Mouse (Mus musculus): ENCODE data around the gene Gm13283.
"Not testable (repeated sequence)": the region's sequence is repeated elsewhere in the genome, so short reads cannot be mapped to it uniquely, and the experiment has no call there.

Gene Gm13283

DNA sequence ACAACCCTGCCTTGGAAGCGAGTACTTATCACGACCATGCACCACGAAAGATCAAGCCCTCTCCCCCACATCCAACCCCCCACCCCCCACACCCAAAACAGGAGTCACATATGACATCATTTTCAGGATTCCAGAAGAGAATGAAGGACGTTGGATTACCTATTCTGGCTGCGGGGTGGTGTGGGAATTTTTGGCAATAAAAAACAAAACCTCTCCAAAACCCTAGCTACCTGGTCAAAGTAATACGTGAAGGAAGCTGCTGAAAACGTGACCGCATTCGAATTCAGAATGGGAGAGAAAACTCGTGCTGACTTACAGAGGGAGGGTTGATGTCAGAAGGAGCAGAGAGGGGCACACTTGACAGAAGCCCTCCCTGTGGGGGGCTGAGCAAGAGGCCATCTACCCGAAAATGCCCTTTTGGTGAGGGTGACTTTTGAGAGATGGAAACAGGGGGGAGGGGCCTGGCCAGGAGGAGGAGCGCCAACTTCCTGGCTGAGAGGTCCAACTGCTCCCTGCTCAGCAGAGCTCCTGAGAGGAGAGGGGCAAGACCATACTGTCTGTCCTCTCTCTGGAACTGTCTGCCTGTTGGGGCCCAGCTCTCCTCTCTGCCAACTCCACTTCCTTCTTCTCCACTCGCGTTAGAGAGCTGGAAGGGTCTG is at the start of gene Gm13283:
TSS of gene Gm13283 (plus strand) at position 510 of the 659 bp plus-strand sequence.
- peak; percentile 52 for DNase-seq

DNA sequence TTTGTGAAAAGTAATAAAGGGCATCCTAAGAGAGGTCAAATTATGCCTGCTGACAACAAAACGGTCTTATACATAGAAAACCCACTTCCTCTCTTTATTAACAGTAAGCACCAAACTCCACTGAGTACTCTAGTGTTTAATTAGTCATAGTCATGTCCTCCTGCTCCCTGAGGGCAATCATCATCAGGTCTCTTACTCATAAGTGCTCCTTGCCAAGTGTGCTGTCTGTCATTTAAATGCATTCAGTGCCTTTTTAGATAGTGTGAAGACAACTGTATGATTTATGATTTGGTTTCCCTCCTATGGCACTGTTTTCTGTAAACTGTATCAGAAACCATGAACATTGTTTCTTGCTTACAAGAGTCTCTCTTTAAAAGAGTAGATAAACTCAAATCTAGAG is 45.6 kb upstream of the Gm13283 start:
- DNase-seq = no peak

DNA sequence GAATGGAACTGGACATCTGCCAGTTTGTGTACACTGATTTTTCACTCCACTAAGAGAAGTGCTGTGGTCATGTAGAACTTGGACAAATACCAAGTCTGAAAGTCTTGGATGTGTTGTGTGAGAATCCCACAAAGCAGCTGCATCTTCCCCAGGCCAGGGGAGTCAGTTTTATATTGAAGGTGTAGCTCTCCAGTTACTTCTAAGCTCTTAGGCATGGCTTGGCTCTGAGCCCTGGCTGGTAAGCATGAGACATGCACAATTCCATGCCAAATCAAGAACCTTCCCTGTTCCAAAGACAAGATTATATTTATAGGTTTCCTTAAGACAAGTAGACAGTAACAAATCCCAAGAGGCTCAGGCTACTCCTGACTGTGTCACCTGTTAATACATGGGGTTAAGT is 44.9 kb upstream of the Gm13283 start:
- no peak for DNase-seq

DNA sequence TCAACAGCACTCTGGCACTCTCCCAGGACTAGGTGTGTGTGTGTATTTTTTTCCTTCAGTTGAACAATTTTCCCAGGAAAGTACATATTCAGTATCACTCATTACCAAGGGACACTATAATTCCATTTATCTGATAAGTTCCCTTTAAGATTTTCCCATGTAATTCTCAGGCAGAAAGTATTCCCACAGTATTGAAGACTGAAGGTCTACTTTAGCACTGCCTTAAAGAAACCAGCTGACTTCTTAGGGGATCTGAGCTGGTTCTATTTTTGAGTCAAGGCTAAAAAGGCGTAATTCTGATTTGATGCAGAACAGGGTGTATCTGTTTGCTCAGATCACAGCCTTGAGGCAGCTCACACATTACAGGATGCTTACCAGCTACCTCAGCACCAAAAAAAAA is 41.2 kb upstream of the Gm13283 start:
- DNase-seq = no peak

DNA sequence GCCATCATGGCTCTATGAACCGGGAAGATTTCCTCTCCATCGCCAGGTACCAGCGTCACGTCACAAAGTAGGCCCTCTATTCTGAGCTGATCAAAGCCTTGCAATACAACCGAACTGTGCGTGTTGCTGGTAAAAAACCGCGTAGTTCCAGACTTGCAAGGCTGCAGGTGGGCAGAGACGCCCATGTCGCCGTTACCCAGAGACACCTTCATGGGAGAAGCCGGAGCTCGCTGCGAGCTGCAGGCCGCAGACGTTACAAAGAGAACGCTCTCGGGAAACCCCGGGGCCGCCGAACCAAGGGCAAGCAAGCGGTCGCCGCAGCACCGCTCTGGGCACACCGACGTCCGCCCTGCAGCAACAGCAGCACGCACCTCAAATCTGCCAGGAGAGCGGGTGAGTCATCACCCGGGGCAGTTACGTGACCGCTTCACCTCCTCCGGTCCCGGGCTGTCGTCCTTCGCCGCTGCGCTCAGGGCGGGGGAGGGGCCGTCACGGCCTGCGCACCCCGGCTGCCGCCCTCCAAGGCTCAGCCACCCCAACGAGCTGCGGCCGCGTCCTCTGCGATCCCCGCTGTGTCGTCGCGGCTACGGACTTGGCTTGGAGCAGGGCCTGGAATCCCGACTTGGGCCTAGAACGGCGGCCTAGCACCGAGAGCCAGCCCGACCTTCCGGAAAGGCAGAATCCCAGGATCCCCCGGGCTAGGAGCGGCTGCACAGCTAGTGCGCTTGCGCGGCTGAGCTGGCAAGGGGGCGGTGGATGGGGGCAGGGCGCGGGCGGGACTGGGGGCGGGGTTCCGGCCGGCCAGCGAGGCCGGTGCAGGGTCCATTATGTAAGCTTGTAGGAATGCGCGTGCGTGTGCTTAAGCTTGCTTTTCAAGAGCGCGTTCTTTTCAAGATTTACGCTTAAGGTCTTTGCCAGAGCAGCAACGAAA is 37.9 kb upstream of the Gm13283 start, which contains the start of the genes Gm26566 and Klhl9:
TSS of gene Gm26566 (plus strand) at position 15 of the 931 bp plus-strand sequence.
TSS of gene Klhl9 (minus strand) at position 675 of the 931 bp plus-strand sequence.
- DNase-seq = peak; percentile 96

DNA sequence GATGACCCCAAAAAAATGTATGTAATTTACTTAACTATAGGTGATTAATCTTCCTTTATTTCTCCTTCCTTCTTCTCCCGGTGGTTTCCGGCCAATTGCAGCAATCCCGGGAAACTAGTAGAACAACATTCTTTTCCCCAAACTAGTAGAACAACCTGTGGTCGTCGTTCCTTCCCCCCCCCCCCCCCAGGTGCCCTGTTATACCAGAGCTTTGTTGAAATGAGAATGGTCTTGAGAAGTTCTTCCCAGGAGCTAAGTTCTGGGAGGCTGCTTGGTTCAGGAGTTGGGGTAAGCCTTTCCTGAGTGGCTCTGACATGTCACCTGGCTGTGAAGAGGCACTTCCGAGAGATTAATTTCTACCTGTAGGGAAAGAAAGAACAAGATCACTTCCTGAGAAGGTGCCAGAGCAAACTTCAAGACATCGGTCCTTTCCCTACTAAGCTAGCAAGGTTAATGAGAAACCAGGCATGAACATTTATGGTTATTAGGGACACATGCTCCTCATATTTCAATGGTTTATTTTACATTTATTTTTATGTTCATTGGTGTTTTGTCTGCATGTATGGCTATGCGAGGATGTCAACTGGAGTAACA is 36.3 kb upstream of the Gm13283 start:
- DNase-seq = no peak

DNA sequence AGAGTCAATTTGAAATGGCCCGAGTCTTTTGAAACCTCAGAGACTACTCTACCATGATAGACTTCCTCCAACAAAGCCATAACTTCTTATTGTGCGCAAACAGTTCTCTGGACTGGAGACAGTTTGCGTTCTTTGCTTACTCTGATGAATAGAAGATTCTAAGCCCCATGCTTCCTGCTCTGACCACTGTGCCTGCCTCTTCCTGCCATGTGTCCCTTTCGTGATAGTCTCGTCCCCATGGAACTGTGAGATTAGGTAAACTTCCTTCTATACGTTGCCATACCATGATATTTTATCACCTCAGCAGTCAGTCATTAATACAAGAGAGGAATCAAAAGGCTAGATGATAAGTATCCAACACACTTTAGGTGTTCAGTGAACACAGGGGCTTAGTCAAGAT is 33.2 kb upstream of the Gm13283 start:
- DNase-seq = no peak

DNA sequence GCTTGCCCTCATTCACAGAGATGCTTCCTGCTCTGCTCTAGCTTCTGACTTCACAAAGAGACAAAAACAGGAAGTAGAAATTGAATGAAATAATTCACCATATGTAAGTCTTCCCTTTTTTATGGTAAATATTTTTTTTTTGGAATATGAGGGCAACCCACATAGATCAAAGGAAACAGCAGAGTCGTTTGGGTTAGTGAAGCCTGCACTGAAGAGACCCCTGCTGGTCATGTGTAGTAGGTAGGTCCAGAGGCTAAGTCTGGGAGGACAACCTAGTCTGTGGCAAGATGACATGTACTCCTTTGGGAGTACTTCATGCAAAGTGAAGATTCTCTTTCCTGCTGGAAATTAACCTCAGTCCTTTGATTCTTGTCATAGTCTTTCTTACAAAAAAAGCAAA is 32.6 kb upstream of the Gm13283 start:
- peak; percentile 71 for DNase-seq

DNA sequence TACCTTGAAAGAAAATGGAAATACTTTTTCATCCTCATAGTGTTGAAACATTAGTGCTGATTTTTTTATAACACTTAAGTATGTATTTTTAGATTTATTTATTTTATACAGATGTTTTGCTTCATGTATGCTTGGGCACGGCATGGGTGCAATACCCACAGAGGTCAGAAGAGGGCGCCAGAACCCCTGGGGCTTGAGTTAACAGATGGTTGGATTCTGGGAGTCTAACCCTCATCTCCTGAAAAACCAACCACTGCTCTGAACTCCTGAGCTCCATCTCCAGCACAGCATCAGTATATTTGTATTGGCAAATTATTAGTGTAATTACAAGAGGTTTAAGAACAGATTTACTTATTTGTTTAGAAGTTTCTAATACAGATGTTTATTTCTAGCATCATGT is 21.4 kb upstream of the Gm13283 start:
- DNase-seq = peak; percentile 85

DNA sequence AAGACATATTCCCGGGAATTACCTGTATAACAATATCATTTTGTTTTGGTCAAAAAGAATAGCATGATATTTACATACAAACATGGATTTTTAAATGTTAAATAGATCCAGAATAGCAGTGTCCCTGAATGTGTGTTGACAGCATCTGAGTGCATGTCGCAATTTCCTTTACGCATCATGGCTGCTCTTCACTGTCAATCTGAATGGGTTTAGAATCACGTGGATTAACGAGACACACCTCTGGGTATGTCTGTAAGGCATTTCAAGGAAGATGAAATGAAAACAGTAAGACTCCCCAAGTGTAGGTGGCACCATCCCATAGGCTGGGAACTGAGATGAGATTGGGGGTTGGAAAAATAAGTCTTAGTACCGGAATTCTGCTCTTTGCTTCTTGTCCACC is 20.9 kb upstream of the Gm13283 start:
- no peak for DNase-seq

DNA sequence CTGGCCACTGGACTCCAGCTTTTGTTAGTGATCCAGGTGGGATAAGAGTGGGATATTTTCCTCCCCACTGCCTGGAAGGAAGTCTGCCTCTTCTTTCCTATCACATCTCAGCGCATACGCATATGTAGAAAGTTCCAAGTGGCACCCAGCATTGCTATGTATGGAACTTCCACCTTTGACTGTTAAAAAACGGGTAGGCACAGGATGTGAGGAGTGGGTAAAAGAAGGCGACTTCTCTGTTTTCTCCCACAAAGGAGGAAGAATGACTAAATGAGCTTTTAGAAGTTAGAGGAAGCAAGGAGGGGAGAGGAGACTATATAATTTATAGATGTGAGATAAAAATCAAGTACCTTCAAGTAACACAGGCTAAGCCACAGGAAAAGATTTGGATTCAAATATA is 18.5 kb upstream of the Gm13283 start:
- DNase-seq = no peak

DNA sequence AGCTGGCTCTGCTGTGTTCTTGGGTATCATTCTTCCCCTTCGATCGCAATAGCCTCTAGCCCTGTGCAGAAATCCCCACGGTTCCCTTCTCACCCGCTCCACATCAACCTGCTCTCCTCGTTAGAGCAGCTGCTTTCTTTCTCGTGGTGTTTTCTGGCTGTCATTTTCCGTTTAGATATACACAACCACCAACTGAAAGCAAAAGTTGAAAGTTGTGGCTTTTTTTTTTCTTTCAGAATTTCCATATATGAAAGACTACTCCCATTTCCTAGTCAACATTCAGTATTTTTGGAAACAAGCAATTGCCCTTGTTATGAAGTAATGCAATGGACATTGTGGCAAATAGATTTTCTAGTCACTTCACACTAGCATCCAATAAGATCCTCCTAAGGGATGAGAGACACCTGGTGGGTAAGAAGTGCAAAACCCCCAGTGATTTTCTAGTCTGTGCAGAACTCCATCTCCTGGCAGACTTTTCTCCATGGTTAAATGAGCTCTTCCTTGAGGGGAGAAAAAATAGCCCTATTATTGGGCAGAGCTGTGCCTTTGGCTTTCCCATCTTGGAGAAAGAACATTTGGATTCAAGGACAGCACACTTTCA is 17.0 kb upstream of the Gm13283 start:
- no peak for DNase-seq

DNA sequence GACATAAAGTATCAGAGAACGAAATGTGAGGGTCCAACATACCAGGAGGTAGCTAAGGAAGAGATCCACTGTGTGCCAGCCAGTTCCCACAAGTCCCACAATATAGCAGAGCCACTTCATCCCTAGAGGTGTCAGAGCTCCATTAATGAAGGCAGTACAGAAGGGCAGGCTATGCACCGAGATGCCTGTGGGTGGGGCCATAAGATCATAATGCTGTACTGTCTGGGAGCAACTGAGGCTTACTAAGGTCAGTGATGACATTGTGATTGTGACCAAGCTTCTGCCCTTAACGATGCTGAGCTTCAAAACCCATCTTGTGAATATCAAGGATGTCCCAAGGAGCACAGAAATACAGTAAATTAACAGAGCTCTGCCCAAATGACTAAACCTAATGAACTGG is 15.7 kb upstream of the Gm13283 start:
- no peak for DNase-seq

DNA sequence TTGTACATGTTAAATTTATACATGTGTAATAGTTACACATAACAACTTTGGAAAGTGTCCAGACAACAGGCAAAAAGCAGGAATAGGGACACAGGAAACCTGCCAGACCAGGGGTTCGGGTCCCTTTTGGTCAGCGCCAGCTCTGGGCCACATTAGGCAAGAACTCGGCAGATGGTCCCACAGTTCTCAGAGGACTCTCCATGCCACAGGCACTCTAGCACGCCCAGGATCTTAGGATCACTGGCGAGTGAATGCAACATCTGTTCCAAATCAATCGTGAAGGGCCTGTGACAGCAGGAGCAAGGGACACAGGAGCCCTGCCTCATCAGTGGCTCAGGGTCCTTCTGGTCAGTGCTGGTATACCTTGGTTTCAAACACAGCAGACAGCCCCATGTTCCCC is 10.0 kb upstream of the Gm13283 start:
- DNase-seq = no peak

DNA sequence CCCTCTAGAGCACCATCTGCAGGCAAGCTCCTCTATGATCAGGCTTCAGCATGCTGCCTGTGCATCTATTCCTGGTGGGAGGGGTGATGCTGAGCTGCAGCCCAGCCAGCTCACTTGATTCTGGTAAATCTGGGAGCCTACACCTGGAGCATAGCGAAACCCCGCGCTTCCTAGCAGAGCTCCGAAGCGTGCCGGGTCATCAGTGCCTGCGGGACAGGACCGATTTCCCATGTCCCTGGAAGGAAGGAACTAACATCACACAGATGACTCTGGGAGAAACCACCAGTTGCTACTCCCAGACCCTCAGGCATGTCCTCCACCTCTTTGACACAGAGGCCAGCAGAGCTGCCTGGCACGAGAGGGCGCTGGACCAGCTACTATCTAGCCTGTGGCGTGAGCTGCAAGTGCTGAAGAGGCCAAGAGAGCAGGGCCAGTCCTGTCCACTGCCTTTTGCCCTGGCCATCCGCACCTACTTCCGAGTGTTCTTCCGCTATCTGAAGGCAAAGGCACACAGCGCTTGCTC is 5.0 kb upstream of the Gm13283 start, which contains the start of gene Gm13271:
TSS of gene Gm13271 (plus strand) at position 51 of the 523 bp plus-strand sequence.
- DNase-seq = peak; percentile 66

DNA sequence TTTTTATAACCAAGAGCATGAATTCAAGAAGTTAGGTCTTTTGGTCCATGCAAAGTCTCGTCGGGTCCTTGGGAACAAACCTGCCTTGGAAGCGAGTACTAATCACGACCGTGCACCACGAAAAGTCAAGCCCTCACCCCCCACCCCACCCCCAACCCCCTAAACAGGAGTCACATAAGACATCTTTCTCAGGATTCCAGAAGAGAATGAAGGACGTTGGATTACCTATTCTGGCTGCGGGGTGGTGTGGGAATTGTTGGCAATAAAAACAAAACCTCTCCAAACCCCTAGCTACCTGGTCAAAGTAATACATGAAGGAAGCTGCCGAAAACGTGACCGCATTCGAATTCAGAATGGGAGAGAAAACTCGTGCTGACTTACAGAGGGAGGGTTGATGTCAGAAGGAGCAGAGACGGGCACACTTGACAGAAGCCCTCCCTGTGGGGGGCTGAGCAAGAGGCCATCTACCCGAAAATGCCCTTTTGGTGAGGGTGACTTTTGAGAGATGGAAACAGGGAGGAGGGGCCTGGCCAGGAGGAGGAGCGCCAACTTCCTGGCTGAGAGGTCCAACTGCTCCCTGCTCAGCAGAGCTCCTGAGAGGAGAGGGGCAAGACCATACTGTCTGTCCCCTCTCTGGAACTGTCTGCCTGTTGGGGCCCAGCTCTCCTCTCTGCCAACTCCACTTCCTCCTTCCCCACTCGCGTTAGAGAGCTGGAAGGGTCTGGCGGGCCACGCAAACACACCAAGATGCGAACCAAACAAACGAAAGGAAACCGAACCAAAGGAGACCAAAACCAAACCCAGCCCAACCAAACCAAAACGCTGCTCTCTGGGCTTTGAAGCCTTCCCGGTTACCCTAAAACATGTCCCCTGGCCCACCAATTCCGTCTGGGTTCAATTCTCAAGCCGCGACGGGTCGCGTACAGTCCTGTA is 3.1 kb upstream of the Gm13283 start:
- not testable (repeated sequence) for DNase-seq

DNA sequence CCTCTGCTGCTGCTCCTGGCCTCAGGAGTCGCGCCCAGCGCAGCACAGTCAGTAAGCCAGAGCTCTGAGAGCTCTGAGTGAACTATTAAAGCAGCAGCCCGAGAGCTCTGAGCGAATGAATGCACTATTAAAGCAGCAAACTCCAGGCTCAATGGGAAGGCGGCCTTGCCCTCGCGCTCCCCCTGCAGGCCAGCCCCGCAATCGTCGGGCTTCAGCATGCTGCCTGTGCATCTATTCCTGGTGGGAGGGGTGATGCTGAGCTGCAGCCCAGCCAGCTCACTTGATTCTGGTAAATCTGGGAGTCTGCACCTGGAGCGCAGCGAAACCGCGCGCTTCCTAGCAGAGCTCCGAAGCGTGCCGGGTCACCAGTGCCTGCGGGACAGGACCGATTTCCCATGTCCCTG is 2.3 kb upstream of the Gm13283 start:
- DNase-seq = peak; percentile 90

DNA sequence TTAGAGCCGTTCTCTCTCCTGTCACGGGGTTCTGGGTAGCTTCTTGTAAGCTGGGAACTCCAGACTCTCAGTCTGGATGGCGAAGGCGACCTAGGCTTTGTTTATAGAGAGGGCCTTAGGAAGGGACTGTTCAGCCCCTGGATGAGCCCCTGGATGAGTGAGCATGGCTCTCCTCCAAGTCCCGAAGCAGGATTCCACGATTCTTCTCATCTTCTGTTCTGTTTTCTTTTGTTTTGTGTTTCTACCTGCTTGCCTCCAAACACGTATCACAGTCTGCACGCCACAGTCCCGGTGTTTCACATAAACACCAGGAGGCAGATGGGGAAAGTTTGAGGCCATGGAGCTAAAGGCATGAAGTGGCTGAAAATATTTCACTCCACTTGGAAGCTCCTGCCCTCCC is 1.2 kb upstream of the Gm13283 start:
- DNase-seq = not testable (repeated sequence)

DNA sequence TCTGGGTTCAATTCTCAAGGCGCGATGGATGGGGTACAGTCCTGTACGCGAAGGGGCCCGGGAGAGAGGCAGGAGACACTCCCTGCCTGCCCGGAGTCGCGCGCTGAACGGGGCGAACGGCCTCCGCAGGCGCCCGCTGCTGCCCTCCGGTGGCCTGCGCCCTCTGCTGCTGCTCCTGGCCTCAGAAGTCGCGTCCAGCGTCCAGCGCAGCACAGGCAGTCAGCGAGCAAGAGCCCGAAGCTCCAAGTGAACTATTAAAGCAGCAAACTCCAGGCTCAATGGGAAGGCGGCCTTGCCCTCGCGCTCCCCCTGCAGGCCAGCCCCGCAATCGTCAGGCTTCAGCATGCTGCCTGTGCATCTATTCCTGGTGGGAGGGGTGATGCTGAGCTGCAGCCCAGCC is 512 bp downstream of the Gm13283 start:
- peak; percentile 87 for DNase-seq

DNA sequence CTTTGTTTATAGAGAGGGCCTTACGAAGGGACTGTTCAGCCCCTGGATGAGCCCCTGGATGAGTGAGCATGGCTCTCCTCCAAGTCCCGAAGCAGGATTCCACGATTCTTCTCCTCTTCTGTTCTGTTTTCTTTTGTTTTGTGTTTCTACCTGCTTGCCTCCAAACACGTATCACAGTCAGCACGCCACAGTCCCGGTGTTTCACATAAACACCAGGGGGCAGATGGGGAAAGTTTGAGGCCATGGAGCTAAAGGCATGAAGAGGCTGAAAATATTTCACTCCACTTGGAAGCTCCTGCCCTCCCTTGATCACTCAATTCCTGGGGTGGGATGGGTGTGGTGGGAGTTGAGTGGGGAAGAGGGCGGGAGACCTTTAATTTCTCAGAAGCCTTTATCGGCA is 1.9 kb downstream of the Gm13283 start:
- peak; percentile 74 for DNase-seq

DNA sequence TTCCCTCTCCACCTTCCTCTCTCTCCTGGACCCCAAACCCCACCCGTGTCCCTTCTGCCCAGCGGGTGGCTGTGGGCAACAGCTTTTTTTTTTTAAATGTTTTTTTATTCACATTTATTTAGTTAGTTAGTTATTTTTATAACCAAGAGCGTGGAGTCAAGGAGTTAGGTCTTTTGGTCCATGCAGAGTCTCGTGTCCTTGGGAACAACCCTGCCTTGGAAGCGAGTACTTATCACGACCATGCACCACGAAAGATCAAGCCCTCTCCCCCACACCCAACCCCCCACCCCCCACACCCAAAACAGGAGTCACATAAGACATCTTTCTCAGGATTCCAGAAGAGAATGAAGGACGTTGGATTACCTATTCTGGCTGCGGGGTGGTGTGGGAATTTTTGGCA is 2.4 kb downstream of the Gm13283 start:
- DNase-seq = peak; percentile 21

Measured in kidney, postnatal 10 days (tissue).